Mouse (Mus musculus) urinary bladder, postnatal 36 days (tissue): ENCODE results near the gene Ttc38.
A peak's percentile ranks its signal among the peaks of the same experiment; 100 is the strongest.

Source experiments
- DNase-seq, 2 experiments: peaks; one replicate each; pipeline ENCODE4 v3.0.0; 2022; ENCODE audit warnings: low spot score in 2 of 2, mixed read lengths in 1 of 2

Ttc38 gene

DNA sequence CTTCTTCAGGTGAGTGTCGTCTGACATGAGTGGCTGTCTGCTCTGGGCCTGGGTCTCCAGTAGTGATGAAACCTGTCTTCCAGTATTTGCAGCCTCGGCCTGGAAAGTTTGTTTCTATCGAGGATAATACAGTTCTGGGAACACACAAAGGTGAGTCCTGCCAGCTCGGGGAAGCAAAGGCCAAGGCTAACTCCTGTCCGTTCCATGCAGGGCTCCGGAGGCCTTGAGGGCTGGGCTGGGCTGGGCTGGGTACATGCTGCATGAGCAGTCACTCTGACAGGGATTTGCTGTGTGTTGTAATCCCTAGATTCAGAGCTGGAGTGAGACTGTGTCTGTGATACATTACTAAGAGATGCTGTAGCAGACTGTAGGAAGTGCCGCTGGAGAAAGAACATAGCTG lies 61.8 kb downstream of the Ttc38 start:
- DNase-seq = no peak

- peak; percentile 57 to 70 for DNase-seq
These were observed 64.2 kb downstream of the Ttc38 start for GRCm38 (mm10) chr15:85896284-85896683.

- no peak for DNase-seq
These were observed 65.0 kb downstream of the Ttc38 start for GRCm38 (mm10) chr15:85897113-85897512.

DNA sequence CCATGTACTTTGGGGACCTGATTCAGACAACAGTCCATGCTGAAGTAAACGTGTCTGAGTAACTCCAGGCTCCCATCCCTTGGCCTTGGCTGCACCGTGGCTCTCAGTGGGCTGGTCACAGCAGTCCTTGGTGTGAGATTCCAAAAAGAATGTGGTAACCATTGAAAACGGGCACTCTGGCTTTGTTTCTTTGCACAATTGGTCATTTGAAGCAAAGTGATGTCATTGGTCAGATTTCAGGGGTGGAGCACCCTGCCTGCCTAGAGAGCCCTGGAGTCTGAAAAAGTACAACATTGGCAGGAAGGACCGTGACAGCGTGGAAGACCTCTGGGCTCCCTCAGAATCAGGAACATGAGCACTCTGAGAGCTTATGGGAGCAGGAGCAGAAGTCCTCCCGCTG lies 67.3 kb downstream of the Ttc38 start:
- no peak for DNase-seq

DNA sequence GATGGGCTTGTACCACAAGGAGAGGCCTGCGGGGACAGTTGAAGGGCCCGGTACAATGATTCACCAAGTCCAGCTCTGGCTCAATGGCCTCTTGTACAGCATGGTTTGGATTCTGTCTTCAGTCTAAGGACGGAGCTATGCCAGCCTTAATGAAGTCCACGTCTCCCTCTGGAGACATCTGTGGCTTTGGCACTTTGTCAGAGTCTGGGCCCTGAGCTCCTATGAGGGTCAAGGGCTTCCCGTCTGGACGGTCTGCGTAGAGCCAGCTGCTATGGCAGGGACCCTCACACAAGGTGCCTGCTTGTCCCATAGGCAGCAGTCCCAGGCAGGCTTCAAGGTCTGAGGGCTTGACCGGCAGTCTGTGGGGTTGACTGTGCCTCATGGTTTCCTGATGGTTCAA lies 68.2 kb downstream of the Ttc38 start:
- no peak for DNase-seq

- no peak for DNase-seq
These were observed 68.7 kb downstream of the Ttc38 start for GRCm38 (mm10) chr15:85900801-85901200.

GRCm38 (mm10) chr15:85902505-85902904 lies 70.4 kb downstream of the Ttc38 start:
- DNase-seq = no peak

DNA sequence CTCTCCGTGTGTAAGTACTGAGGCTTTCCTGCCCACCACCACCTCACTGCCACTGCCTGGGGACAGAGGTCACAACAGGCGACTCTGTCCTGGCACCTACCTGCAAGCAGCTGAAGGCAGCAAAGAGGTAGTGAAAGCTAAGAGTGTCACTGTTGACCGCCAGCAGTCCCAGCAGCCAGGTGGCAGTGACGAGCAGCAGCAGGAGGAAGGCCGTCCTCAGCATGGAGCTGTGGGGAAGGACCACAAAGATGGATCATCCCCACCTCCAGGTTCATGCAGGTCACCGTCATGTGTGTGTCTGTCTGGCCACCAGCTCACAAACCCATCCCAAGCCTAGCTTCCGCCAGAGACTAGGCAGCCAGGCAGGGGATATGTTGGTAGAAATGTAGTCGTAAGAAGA lies 71.7 kb downstream of the Ttc38 start:
- DNase-seq = no peak
